Mouse (Mus musculus): ENCODE data around the gene F2rl2. TPM values are rescaled to one million over a fixed set of nuclear protein-coding genes. Genes with fewer than 3 reads are reported as not detected.

Gene F2rl2
- total RNA-seq, 2 experiments from 2014 or later: 0.14 TPM; not detected in 1

Other genes starting within 250 kb of the F2rl2 start
- not detected for gene S100z, start 218.1 kb upstream of the F2rl2 start, total RNA-seq (2021)
- under 1 TPM; 0.48 to 0.65 TPM for gene F2rl1, start 171.6 kb upstream of the F2rl2 start, total RNA-seq (2021)
- 10 to 100 TPM; 21.6 to 23.1 TPM for gene F2r, start 78.4 kb upstream of the F2rl2 start, total RNA-seq (2021)
- 1 to 10 TPM; 3.0 TPM for gene Iqgap2, start 195.1 kb downstream of the F2rl2 start, total RNA-seq (2021)